Mouse (Mus musculus): ENCODE results near the gene Foxe3. TPM values are rescaled to one million over a fixed set of nuclear protein-coding genes. Genes with fewer than 3 reads are reported as not detected.

Gene Foxe3
- polyA plus RNA-seq, 1 experiment from 2014 or later: not detected

DNA sequence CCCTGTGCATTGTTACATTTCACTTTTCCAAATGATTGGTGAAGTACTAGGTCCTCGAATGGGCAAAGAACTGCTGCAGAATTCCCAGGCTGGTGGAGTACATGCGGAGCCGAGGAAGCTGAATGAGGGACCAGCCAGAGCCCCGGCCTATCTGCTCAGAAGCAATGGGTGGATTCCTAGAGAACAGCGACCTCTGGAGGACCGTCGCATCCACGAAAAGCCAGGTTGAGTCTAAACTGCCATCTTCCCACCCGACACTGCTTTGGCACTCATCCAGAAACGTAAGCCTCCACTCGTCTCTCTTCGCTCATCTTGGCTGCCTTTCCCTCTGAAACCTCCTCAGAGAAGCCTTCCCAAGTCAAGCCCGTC, 12.2 kb downstream of the Foxe3 start:
- TF ChIP-seq CTCF (IDR thresholded peaks at IDR 0.05; ENCODE audit: low read depth): peak; percentile 73
- no peak for TF ChIP-seq EP300 (optimal IDR thresholded peaks at IDR 0.05)
- Histone ChIP-seq H3K4me3 (ENCODE audit: low read depth, low read length) (no peak overlapping the region), H3K27ac (replicated peaks) (no peak overlapping the region), H3K9me3 (ENCODE audit: control insufficient read depth, low read length) (no peaks in the 10 kb centered on the region), H3K9ac (ENCODE audit: low read length) (no peak overlapping the region), H3K27me3 (ENCODE audit: control insufficient read depth, insufficient read depth, low read length) (peaks cover 23% of the 10 kb centered on the region; the same call in 1 of the 2 replicates), H3K4me2 (replicated peaks; ENCODE audit: low read depth) (no peak overlapping the region), H3K36me3 (ENCODE audit: control insufficient read depth, insufficient read depth, low read length) (no peaks in the 10 kb centered on the region), H3K4me1 (replicated peaks; ENCODE audit: control insufficient read depth, insufficient read depth) (0 out of 2 replicates have a peak, but pooled peaks cover 3% of the 10 kb centered on the region)
- DNase-seq (ENCODE audit: low spot score) (peak; percentile 68), ATAC-seq (ENCODE audit: low FRiP score, low TSS enrichment) (no peak; the same call in 1 of the 2 replicates)
- 2% methylated on average over 13 of the region's 13 CpGs for WGBS

- no peak for ATAC-seq (ENCODE audit: low FRiP score, low TSS enrichment)
- Histone ChIP-seq H3K4me3 (ENCODE audit: low read depth, low read length) (no peak overlapping the region), H3K9ac (ENCODE audit: low read length) (no peak overlapping the region), H3K27me3 (ENCODE audit: control insufficient read depth, insufficient read depth, low read length) (peaks cover 30% of the 10 kb centered on the region; the same call in 1 of the 2 replicates), H3K4me2 (replicated peaks; ENCODE audit: low read depth) (no peak overlapping the region), H3K27ac (replicated peaks) (no peak overlapping the region), H3K36me3 (ENCODE audit: control insufficient read depth, insufficient read depth, low read length) (no peaks in the 10 kb centered on the region), H3K9me3 (ENCODE audit: control insufficient read depth, low read length) (no peaks in the 10 kb centered on the region), H3K4me1 (replicated peaks; ENCODE audit: control insufficient read depth, insufficient read depth) (0 out of 2 replicates have a peak, but pooled peaks cover 3% of the 10 kb centered on the region)
- DNase-seq (ENCODE audit: low spot score): no peak
- TF ChIP-seq EP300 (optimal IDR thresholded peaks at IDR 0.05) (no peak), CTCF (IDR thresholded peaks at IDR 0.05; ENCODE audit: low read depth) (no peak)
- WGBS: 15% methylated on average over 35 of the region's 35 CpGs
Measured at GRCm38 (mm10) chr4:114912705-114913593, 12.9 kb downstream of the Foxe3 start.

DNA sequence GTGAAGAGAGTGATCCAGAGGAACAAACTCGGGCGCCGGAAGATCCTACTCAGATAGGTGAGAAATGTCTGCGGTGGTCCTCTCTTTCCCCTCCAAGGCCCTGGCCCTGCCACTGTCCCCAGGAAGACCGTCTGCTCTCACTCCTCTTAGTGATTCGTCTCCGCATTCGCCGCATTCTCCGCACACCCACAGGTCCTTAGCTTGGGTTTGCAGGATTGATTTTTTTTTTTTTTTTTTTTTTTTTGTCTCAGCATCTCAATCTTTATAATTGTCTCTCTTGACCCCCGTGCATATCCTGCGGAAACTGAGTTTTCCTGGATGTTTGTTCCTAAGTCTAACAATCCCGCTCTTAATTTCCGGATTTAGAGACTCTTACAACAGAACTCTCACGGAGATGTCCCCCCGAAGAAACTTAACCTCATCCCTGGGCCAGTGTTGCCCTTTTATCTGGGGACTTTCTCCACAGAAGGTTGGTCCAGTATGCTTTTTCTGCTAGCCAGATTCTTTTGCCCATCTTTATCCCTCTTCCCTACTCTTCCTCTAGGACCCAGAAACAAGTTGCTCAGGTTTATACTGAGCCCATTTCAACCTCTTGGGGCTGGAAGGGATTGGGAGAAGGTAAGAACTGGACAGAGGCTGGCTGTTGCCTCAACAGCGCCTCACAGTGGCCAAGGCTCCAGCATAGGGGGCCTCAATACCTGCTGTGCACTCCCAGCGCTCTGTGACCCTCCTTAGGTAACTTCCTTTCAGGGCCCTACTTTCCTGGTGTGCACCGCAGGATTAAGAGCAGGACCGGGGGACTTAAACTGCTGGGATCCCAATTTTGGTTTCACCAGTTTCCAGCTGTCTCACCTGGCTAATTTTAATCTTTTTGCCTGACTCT, 16.0 kb downstream of the Foxe3 start:
- peak; percentile 54 for DNase-seq (ENCODE audit: low spot score)
- no peak for ATAC-seq (ENCODE audit: low FRiP score, low TSS enrichment)
- Histone ChIP-seq H3K9me3 (ENCODE audit: control insufficient read depth, low read length) (no peaks in the 10 kb centered on the region), H3K4me2 (replicated peaks; ENCODE audit: low read depth) (peak overlapping the region; percentile 88), H3K27me3 (ENCODE audit: control insufficient read depth, insufficient read depth, low read length) (peaks cover 49% of the 10 kb centered on the region; the same call in 1 of the 2 replicates), H3K4me3 (ENCODE audit: low read depth, low read length) (peak overlapping the region; percentile 51), H3K4me1 (replicated peaks; ENCODE audit: control insufficient read depth, insufficient read depth) (0 out of 2 replicates have a peak, but pooled peaks cover 3% of the 10 kb centered on the region), H3K36me3 (ENCODE audit: control insufficient read depth, insufficient read depth, low read length) (no peaks in the 10 kb centered on the region), H3K9ac (ENCODE audit: low read length) (no peak overlapping the region), H3K27ac (replicated peaks) (no peak overlapping the region)
- TF ChIP-seq CTCF (IDR thresholded peaks at IDR 0.05; ENCODE audit: low read depth): peak; percentile 69
- TF ChIP-seq EP300 (optimal IDR thresholded peaks at IDR 0.05): no peak
- 5% methylated on average over 20 of the region's 20 CpGs for WGBS

DNA sequence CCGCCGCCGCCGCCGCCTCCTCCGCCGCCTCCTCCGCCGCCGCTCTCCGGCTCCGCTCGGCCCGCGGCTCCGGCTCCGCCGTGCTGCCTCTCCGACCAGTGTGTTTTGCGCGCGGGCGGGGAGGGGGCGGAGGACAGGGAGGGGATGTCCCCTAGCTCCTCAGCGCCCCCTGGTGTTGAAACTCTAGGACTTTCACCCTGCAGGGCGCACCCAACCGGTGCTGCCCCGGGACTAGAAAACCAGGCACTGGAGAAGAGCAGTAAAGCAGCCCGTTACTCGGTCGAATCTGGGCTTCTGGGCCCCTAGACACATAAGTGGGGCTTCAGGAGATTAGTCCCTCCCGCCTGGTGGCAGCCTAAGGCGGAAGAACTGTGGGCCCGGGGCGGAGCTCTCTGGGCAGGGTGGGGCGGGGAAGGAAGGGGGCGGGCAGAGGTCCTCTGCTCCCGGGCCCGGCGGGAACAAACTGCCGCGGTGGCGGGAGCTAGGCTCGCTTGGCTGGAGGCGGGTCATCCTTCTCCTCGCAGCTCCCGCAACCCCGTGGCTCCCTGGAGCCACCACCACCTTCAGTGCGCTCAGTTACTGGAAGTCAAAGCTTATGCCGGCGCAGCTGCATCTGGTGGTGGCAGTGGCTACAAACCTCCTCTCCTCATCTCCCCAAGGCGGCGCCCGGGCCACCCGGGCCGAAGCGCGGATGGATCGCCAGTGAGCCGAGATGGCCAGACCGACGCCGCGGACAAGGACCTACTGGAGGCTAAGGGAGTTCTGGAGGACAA, 16.8 kb downstream of the Foxe3 start, which contains the start of gene Foxd2:
Foxd2 (minus strand) TSS at position 45 of the 773 bp plus-strand sequence.
- under 1% methylated on average over 51 of the region's 64 CpGs for WGBS
- peak; percentile 92 for DNase-seq (ENCODE audit: low spot score)
- peak within 1 kb of the TSS; percentile 51 for H3K4me3 ChIP-seq (ENCODE audit: low read depth, low read length)
- H3K9me3 ChIP-seq (ENCODE audit: control insufficient read depth, low read length): no peaks in the 10 kb centered on the region
- 0 out of 2 replicates have a peak, but pooled peaks cover 3% of the 10 kb centered on the region for H3K4me1 ChIP-seq (replicated peaks; ENCODE audit: control insufficient read depth, insufficient read depth)
- no peak for TF ChIP-seq EP300 (optimal IDR thresholded peaks at IDR 0.05)
- peak; percentile 84 for TF ChIP-seq CTCF (IDR thresholded peaks at IDR 0.05; ENCODE audit: low read depth)
- H3K27ac ChIP-seq (replicated peaks): no peak within 1 kb of the TSS
- ATAC-seq (ENCODE audit: low FRiP score, low TSS enrichment): peak; percentile 90
- H3K9ac ChIP-seq (ENCODE audit: low read length): peak within 1 kb of the TSS; percentile 38; the same call in 1 of the 2 replicates
- peak within 1 kb of the TSS; percentile 88 for H3K4me2 ChIP-seq (replicated peaks; ENCODE audit: low read depth)
- H3K36me3 ChIP-seq (ENCODE audit: control insufficient read depth, insufficient read depth, low read length): no peaks in the 10 kb centered on the region
- H3K27me3 ChIP-seq (ENCODE audit: control insufficient read depth, insufficient read depth, low read length): peaks cover 47% of the 10 kb centered on the region; the same call in 1 of the 2 replicates

All from stomach, postnatal 0 days (tissue).